In genomic region chr12:119426887-119427204, GRCm38 (mm10) we compare ENCODE assay signal across 8 mouse cellular contexts.
DNase-seq lines count a peak whose midpoint lies in the region; ATAC-seq and TF ChIP-seq lines count a peak whose summit lies in the region.

No protein-coding gene starts in this region.

- H3K4me1 ChIP-seq in hindbrain, embryonic 10.5 days (replicated peaks), result no peaks in the 10 kb centered on the region
- H3K4me1 ChIP-seq in lung, embryonic 16.5 days (replicated peaks; ENCODE audit: control insufficient read depth, insufficient read depth, low read length), result no peaks in the 10 kb centered on the region

- H3K27me3 ChIP-seq in Patski, result no peaks in the 10 kb centered on the region
- no peaks in the 10 kb centered on the region for H3K27me3 ChIP-seq in hindbrain, embryonic 10.5 days (ENCODE audit: insufficient read depth, poor library complexity, severe bottlenecking)
- H3K27me3 ChIP-seq in lung, embryonic 16.5 days (ENCODE audit: control insufficient read depth, insufficient read depth, low read depth, low read length), result no peaks in the 10 kb centered on the region

- 64% methylated on average over 1 of the region's 1 CpGs for WGBS in hindbrain, embryonic 10.5 days
- WGBS in lung, embryonic 16.5 days, result 57% methylated on average over 1 of the region's 1 CpGs

- peak; percentile 31 for DNase-seq in CD4-positive, CD25-positive, alpha-beta regulatory T cell, adult 2 months (ENCODE audit: low read depth, low spot score)
- DNase-seq in Patski (ENCODE audit: low read depth, low spot score), result no peak
- peak; percentile 47 for DNase-seq in embryo, embryonic 9.5 days (ENCODE audit: extremely low spot score)
- peak; percentile 38 for DNase-seq in hindbrain, embryonic 10.5 days (ENCODE audit: low spot score)
- DNase-seq in layer of hippocampus, adult 18-20 months (ENCODE audit: low spot score in 2 of 2), result peak; percentile 32 to 77
- peak; percentile 65 for DNase-seq in right cerebral cortex, adult 18-20 months

- no peak overlapping the region for H3K27ac ChIP-seq in hindbrain, embryonic 10.5 days
- H3K27ac ChIP-seq in lung, embryonic 16.5 days (ENCODE audit: low read length), result no peak overlapping the region

- no peak overlapping the region for H3K4me2 ChIP-seq in lung, embryonic 16.5 days (ENCODE audit: low read depth, low read length)

- peak; percentile 83 for TF ChIP-seq CTCF in Patski (IDR thresholded peaks at IDR 0.05)

- H3K36me3 ChIP-seq in hindbrain, embryonic 10.5 days, result no peaks in the 10 kb centered on the region
- H3K36me3 ChIP-seq in lung, embryonic 16.5 days (ENCODE audit: control insufficient read depth, insufficient read depth, low read length), result no peaks in the 10 kb centered on the region

- in situ Hi-C loops in Patski (cut with MboI; ENCODE audit: low pct_unique_long_range_greater_than_20kb), result loop anchor here (5.0 to 10.0 kb wide), 2 partner anchors 40 to 192 kb away; partner anchors contain the start of gene Itgb8

- no peak overlapping the region for H3K4me3 ChIP-seq in hindbrain, embryonic 10.5 days
- no peak overlapping the region for H3K4me3 ChIP-seq in lung, embryonic 16.5 days (ENCODE audit: low read length)

- H3K9me3 ChIP-seq in hindbrain, embryonic 10.5 days, result no peaks in the 10 kb centered on the region
- no peaks in the 10 kb centered on the region for H3K9me3 ChIP-seq in lung, embryonic 16.5 days (ENCODE audit: control insufficient read depth, low read length)

- H3K9ac ChIP-seq in lung, embryonic 16.5 days (ENCODE audit: low read length), result no peak overlapping the region

- CTCF ChIA-PET in Patski (lab: Charles Lee), result interaction anchor here (1.0 to 3.7 kb wide), 12 partner anchors 8 to 495 kb away, joined by 3 to 17 read pairs (median 5); no protein-coding TSS in a partner anchor

- POLR2A ChIA-PET in Patski (lab: Charles Lee), result no interaction called here

- no peak for ATAC-seq in CD4-positive, CD25-positive, alpha-beta regulatory T cell, adult 4 months
- ATAC-seq in Patski, result peak; percentile 87
- peak; percentile 57; the same call in 1 of the 2 replicates for ATAC-seq in lung, embryonic 16.5 days (ENCODE audit: low read depth)
